Mouse (Mus musculus): ENCODE measurements around the gene Emp1. TPM values are rescaled to one million over a fixed set of nuclear protein-coding genes. Genes with fewer than 3 reads are reported as not detected.

The Emp1 gene
- total RNA-seq, 1 experiment from 2014 or later: 31.7 TPM

- ATAC-seq (replicated peaks in 1 of 2; ENCODE audit: insufficient read depth in 1 of 2, low FRiP score in 2 of 2, low TSS enrichment in 1 of 2, low read depth in 1 of 2, poor library complexity in 2 of 2, severe bottlenecking in 2 of 2): peak; percentile 74 to 77
Observed at GRCm38 (mm10) chr6:135390398-135390797, 28.1 kb downstream of the Emp1 start.

DNA sequence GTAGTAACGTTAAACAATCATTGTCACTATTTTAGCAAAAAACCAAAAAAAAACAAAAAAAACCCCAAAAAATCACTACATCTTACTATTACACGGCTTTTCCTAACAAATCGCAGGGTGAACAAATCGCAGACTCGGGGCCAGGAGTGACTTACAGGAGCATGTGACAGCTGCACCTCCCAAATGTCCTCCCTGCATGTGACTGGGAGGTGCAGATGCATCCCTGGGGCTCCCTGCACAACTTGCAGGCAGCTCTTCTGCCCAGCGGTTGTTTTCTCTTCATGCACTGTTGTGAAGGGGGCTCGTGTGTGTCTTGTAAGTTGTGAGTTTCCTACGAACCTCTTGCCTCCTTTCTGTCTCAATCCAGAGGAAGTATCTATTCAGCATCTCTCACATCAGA is 33.0 kb downstream of the Emp1 start:
- no peak for ATAC-seq (replicated peaks in 1 of 2; ENCODE audit: insufficient read depth in 1 of 2, low FRiP score in 2 of 2, low TSS enrichment in 1 of 2, low read depth in 1 of 2, poor library complexity in 2 of 2, severe bottlenecking in 2 of 2)

GRCm38 (mm10) chr6:135397089-135397488 is 34.7 kb downstream of the Emp1 start:
- ATAC-seq (replicated peaks in 1 of 2; ENCODE audit: insufficient read depth in 1 of 2, low FRiP score in 2 of 2, low TSS enrichment in 1 of 2, low read depth in 1 of 2, poor library complexity in 2 of 2, severe bottlenecking in 2 of 2): no peak

GRCm38 (mm10) chr6:135397788-135398187 is 35.4 kb downstream of the Emp1 start:
- ATAC-seq (replicated peaks in 1 of 2; ENCODE audit: insufficient read depth in 1 of 2, low FRiP score in 2 of 2, low TSS enrichment in 1 of 2, low read depth in 1 of 2, poor library complexity in 2 of 2, severe bottlenecking in 2 of 2): no peak

GRCm38 (mm10) chr6:135398801-135399200 is 36.5 kb downstream of the Emp1 start:
- ATAC-seq (replicated peaks in 1 of 2; ENCODE audit: insufficient read depth in 1 of 2, low FRiP score in 2 of 2, low TSS enrichment in 1 of 2, low read depth in 1 of 2, poor library complexity in 2 of 2, severe bottlenecking in 2 of 2): no peak

DNA sequence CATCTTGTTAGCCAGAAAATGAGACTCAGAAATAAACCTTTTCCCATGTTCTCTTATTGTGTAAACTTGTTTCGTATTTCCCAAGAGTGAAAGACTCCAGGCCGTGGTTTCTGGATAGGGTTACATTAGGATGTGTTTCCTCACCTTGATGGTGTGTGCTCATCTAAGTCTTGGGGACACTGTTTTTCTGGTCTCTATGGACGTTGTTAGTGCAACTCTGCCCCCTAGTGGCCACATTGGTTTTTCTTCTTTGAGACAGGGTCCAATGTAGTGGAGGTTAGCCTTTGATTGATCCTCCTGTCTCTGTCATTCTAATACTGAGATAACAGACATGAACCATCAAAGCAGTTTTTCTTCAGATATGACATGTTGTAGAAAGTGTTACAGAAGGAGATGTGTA is 38.0 kb downstream of the Emp1 start:
- ATAC-seq (replicated peaks in 1 of 2; ENCODE audit: insufficient read depth in 1 of 2, low FRiP score in 2 of 2, low TSS enrichment in 1 of 2, low read depth in 1 of 2, poor library complexity in 2 of 2, severe bottlenecking in 2 of 2): peak; percentile 49 to 66; a peak in 1 of 4 replicates

GRCm38 (mm10) chr6:135405093-135405492 is 42.7 kb downstream of the Emp1 start:
- no peak for ATAC-seq (replicated peaks in 1 of 2; ENCODE audit: insufficient read depth in 1 of 2, low FRiP score in 2 of 2, low TSS enrichment in 1 of 2, low read depth in 1 of 2, poor library complexity in 2 of 2, severe bottlenecking in 2 of 2)

DNA sequence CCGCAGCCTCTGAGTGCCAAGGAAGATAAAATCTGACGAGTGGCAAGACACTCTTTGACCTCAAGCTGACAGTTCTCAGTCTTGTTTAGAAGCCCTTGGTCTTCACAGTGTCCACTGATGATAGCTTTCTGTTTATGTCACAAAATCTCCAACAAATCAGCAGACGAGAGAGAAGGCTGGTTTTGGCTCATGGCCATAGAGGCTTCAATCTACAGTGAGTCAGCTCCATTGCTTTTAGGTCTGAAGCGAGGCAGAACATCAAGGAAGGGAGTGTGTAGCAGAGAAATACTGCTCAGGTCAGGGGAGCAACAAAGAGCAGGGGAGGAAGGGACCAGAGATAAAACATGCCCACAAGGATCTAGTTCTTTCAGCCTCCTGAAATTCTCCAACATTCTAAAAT is 45.0 kb downstream of the Emp1 start:
- no peak for ATAC-seq (replicated peaks in 1 of 2; ENCODE audit: insufficient read depth in 1 of 2, low FRiP score in 2 of 2, low TSS enrichment in 1 of 2, low read depth in 1 of 2, poor library complexity in 2 of 2, severe bottlenecking in 2 of 2)

GRCm38 (mm10) chr6:135411712-135412319 is 49.5 kb downstream of the Emp1 start:
- ATAC-seq (replicated peaks in 1 of 2; ENCODE audit: insufficient read depth in 1 of 2, low FRiP score in 2 of 2, low TSS enrichment in 1 of 2, low read depth in 1 of 2, poor library complexity in 2 of 2, severe bottlenecking in 2 of 2): no peak; a peak in 1 of 4 replicates

DNA sequence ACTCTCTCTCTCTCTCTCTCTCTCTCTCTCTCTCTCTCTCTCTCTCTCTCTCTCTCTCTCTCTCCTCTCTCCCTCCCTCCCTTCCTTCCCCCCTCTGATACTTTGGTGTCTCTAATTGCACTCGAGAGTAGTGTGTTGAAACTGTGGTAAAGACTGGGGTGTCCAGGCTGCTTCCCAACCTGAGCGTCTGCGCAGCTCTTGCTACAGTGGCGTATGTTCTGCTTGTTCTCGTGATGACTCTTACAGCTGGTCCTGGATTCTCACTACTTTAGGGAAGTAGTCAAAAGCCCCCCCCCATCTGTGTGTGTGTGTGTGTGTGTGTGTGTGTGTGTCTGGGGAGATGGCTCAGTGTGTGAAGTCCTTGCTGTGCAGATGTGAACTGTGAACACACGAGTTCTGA is 50.3 kb downstream of the Emp1 start:
- peak; percentile 24 to 33; a peak in 2 of 4 replicates for ATAC-seq (replicated peaks in 1 of 2; ENCODE audit: insufficient read depth in 1 of 2, low FRiP score in 2 of 2, low TSS enrichment in 1 of 2, low read depth in 1 of 2, poor library complexity in 2 of 2, severe bottlenecking in 2 of 2)

DNA sequence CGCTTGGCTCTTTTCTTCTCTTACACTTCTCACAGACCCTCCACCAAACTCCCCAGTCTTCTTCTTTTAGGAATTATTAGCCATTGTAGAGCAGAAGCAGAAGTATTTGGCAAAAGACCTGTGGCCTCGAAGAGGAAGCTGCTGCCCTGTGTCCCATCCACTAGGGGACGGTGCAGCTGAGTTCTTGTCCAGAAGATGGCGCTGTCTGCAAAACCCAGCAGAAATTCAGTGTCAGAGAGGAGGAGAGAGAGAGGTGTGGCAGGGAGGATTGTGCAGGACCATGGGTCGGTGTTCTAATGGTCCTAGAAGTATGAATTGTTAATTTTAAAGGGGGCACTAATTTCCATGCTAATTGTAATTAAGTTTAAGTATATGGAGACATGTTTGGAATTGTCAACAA is 55.1 kb downstream of the Emp1 start:
- peak; percentile 68 to 79 for ATAC-seq (replicated peaks in 1 of 2; ENCODE audit: insufficient read depth in 1 of 2, low FRiP score in 2 of 2, low TSS enrichment in 1 of 2, low read depth in 1 of 2, poor library complexity in 2 of 2, severe bottlenecking in 2 of 2)

DNA sequence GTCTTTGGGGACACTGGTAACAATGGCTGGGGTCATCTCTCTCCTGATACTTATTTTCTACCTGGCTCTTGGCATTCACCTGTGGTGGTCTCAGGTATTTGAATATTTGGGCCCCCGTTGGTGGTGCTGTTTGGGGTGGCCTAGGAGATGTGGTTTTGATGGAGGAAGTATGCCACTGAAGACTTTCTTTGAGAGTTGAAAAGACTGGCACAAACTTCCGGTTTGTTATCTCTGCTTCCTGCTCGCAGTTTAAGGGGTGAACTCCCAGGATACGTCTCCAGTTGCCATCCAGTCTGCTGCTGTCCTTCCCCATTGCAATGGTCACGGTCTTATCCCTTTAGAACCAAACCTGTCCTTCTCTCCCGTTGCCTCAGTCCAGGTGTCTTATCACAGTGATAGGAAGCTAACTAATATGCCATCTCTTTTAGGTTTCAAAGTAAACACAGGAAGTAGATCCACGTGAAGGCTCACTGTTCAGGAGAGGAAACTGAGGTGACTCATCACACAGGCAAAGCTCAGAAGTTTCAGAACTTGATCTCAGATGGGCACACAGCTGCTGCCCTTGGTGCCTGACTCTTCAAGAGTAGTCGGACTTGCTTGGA is 56.0 kb downstream of the Emp1 start:
- ATAC-seq (replicated peaks in 1 of 2; ENCODE audit: insufficient read depth in 1 of 2, low FRiP score in 2 of 2, low TSS enrichment in 1 of 2, low read depth in 1 of 2, poor library complexity in 2 of 2, severe bottlenecking in 2 of 2): peak; percentile 14 to 29; a peak in 2 of 4 replicates

DNA sequence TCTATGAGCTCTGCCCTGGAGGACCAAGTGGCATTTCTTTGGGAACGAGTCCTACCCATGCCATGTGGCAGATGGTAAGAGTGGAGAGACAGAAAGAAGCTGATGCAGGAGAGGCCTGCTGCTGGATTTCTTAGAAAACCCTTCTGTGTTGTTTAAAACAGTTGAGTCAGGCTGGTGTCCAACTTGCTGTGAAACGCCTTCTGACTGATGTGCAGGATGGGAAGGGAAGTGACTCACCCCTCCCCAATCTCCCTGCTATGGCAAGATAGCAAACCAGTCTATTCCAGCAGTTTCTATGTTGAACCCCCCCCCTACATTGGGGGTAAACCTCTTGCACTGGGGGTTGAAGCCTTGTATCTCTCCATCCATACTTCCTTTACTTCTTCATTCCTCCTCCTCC is 65.9 kb downstream of the Emp1 start:
- ATAC-seq (replicated peaks in 1 of 2; ENCODE audit: insufficient read depth in 1 of 2, low FRiP score in 2 of 2, low TSS enrichment in 1 of 2, low read depth in 1 of 2, poor library complexity in 2 of 2, severe bottlenecking in 2 of 2): no peak

GRCm38 (mm10) chr6:135429268-135429909 is 67.0 kb downstream of the Emp1 start:
- no peak for ATAC-seq (replicated peaks in 1 of 2; ENCODE audit: insufficient read depth in 1 of 2, low FRiP score in 2 of 2, low TSS enrichment in 1 of 2, low read depth in 1 of 2, poor library complexity in 2 of 2, severe bottlenecking in 2 of 2)

- ATAC-seq (replicated peaks in 1 of 2; ENCODE audit: insufficient read depth in 1 of 2, low FRiP score in 2 of 2, low TSS enrichment in 1 of 2, low read depth in 1 of 2, poor library complexity in 2 of 2, severe bottlenecking in 2 of 2): no peak
Observed at GRCm38 (mm10) chr6:135430441-135430970, 68.2 kb downstream of the Emp1 start.
